Mouse (Mus musculus): ENCODE measurements around the gene Ndufa3.

Ndufa3 gene

GRCm38 (mm10) chr7:3611006-3611405, 6.2 kb upstream of the Ndufa3 start:
- no peak for DNase-seq

GRCm38 (mm10) chr7:3614021-3614420, 3.2 kb upstream of the Ndufa3 start:
- no peak for DNase-seq

DNA sequence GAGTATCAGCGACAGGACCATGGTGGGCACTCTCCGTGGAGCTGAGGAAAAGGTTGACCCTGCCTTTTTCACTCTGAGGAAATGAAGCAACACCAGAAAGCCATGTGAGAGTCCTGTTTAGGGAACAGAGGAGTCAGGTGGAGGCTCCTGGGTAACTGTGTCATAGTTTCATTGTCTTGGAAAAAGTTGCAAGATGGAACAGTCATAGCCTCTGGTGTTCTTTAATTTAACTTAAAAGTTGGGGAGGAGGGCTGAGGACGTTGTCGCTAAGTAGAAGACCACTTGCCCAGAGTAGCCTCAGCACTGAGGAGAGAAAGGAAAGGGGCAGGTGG, 1.1 kb upstream of the Ndufa3 start, which contains the start of gene Oscar:
Gene Oscar (minus strand): TSS at position 101 of the 332 bp plus-strand sequence.
- DNase-seq, result no peak

- DNase-seq, result no peak
Observed at GRCm38 (mm10) chr7:3616389-3617241, 558 bp upstream of the Ndufa3 start.

DNA sequence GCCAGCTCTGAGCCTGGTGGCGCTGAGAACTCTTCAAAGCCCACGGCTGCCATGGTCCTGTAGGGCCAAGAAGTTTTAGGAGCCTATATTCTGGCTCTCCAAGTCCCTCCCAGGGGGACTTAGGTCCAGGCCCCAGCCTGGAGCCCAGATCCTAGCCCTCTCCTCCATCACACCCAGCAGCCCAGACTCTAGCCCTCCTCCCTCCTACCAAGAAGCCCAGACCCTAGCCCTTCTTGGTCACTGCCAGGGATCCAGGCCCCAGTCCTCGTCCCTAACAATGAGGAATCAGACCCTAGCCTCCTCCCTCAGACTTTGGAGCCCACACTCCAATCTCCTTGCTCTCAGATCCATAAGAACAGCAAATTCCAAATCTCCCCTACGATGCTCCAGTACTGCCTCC, 11.9 kb downstream of the Ndufa3 start:
- no peak for DNase-seq

- peak; percentile 95 for DNase-seq
Observed at GRCm38 (mm10) chr7:3629543-3630477, 12.6 kb downstream of the Ndufa3 start, which contains the start of the genes Tfpt and Prpf31. TSS of gene Tfpt (minus strand) at chr7:3629929. TSS of gene Prpf31 (plus strand) at chr7:3629985.

- no peak for DNase-seq
Observed at GRCm38 (mm10) chr7:3630478-3630815, 13.3 kb downstream of the Ndufa3 start.

DNA sequence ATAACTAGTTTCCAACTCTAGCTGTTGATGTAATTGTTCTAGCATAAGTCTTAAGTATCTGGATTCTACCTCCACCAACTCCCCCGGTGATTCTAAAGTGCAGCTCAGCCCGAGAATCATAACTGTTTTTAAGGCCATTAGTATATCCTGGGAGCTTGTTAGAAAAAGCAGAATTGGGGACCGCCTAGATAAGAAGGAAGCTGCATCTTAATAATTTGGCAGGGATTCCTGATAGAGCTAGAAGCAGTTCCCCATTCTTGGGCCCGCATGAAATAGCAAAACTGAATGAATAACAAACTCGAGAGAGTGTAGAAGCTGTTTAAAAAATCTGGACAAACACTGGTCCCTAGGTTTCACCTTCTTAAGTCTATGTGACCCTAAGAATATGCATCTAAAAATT, 26.2 kb downstream of the Ndufa3 start:
- DNase-seq, result no peak

DNA sequence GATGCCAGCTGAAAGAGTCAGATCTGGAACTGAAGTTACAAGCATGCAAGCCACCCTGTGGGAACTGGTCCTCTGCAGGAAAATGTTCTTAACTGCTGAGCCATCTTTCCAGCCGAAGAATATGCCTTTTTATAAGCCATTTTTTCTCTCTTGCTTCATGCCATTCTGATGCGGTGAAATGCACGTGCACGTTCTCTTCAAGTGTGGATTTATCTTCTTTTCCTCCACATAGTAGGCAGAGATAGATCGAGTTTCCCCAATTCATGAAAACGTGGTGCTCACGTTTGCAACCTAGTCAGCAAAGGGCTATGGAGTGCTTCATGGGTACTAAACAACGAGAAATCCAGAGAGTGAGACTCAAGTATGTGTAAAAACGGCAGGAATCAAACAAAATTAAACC, 26.7 kb downstream of the Ndufa3 start:
- DNase-seq, result no peak

DNA sequence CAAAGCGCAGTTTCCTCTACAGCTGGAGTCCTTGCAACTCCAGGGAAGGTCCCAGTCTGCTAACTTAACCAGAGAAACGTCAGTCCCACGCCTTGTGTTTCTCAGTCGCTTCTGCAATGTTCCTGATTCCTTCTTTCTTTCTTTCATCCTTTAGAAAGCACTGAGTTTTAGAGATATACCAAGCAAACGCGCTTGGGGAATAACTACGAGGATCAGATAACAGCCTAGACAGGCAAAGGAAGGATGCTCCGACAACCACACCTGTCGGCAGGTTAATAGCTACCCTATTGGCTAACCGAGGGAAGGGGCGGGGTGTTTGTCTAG, 27.1 kb downstream of the Ndufa3 start:
- no peak for DNase-seq

DNA sequence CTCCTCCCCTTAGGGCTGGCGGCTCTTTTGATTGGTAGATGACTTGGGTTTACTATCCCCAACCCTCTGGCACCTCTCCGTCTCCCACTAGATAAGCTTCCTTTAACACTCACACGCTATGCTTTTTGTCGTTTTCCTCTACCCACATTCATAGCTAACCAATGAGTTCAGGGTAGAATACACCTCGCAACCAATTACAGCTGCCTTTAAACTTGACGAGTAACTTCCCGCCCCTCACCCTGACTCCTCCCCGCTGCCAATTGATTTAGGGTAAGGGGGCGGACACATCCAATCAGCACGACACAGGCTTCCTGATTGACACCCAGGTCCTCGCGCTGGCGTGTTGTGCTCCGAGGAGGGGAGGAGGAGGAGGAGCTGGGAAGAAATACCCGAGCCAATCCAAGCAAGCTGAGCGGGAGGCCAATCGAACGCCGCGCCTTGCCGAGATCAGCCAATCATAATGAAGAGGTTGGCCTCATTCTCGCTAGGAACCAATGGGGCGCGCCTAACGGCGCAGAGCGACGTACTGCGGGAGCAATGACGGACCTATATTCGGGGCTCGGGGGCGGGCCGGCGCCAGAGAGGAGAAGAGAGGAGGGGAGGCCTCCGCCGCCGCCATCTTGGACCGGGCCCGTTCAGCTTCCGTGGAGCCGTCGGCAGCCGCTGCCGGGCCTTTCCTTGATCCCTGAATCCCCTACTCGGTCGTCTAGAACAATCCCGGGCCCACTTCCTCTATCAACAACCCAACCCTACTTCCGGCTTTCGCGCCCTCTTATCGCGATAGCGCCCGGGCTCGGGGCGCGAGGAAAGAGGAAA, 27.7 kb downstream of the Ndufa3 start, which contains the start of gene Cnot3:
Gene Cnot3 (plus strand): TSS at position 597 of the 816 bp plus-strand sequence.
- DNase-seq, result peak; percentile 96

- DNase-seq, result no peak
Observed at GRCm38 (mm10) chr7:3645488-3646025, 28.4 kb downstream of the Ndufa3 start.

DNA sequence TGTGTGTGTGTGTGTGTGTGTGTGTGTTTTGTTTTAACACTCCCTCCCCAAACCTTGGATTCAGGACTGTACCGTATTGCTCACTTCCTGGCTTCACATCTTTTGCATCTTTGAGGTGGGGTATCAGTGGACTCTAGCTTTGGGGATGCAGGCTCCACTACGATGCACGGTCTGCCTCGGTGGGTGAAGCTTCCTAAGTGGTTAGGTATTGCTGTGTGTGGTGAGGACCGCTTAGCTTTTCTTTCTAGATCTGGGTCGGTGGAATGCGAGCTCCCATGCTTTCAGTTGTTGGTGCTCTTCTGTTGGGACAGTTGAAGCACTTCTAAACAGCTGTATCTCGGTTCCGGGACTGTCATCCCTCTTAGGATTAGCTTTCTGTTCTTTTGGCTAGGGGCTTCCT, 29.0 kb downstream of the Ndufa3 start:
- DNase-seq, result no peak

DNA sequence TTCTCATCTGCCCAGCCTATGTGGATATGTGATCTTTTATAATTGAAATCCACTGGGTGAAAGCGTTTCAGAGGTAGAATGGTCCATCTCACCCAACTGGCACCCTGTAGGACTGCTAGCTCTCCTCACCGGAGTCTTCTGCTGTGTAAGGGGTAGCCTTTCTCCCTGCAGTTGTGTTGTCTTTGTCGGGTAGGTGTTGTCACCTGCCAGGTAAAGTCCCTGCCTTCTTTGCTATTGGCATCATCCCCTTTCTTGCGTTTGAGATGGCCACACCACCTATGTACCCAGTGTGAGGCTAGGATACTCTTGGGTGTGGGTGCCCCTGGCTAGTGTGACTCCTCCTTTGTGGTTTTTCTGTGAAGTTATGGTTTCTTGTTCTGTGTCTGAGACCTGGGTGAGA, 29.5 kb downstream of the Ndufa3 start:
- no peak for DNase-seq

- no peak for DNase-seq
Observed at GRCm38 (mm10) chr7:3656966-3657365, 39.8 kb downstream of the Ndufa3 start.

- DNase-seq, result no peak
Observed at GRCm38 (mm10) chr7:3658578-3658977, 41.4 kb downstream of the Ndufa3 start.

GRCm38 (mm10) chr7:3664524-3665214, 47.5 kb downstream of the Ndufa3 start:
- DNase-seq, result peak; percentile 50

GRCm38 (mm10) chr7:3665215-3666114, 48.3 kb downstream of the Ndufa3 start, which contains the start of gene Leng1:
TSS of gene Leng1 (minus strand) at chr7:3665840.
- DNase-seq, result peak; percentile 96

- no peak for DNase-seq
Observed at GRCm38 (mm10) chr7:3666921-3667391, 49.8 kb downstream of the Ndufa3 start.

Data from kidney, adult 18-20 months (tissue).